Mouse (Mus musculus) intestine, embryonic 16.5 days (tissue): Measurements from ENCODE around the gene Nsd1. TPM values are rescaled to one million over a fixed set of nuclear protein-coding genes. Genes with fewer than 3 reads are reported as not detected.

ENCODE experiments used
- ATAC-seq: fragments of 200-750 bp; cut with Nextera tagmentation; 2 replicates; pipeline ENCODE4 v1.8.0; 2017; ENCODE audit warnings: moderate TSS enrichment, moderate library complexity
- H3K27ac ChIP-seq: fragments of 300-500 bp; sonication (generic); 2 replicates; pipeline ENCODE4 v1.5.1; 2014; ENCODE audit warnings: mild to moderate bottlenecking, low read length
- H3K27me3 ChIP-seq: fragments of 300-500 bp; sonication (generic); replicated peaks from 2 replicates; pipeline ENCODE4 v1.6.1; 2014; ENCODE audit warnings: low read length, control low read depth, mixed read lengths; ENCODE audit not compliant: control insufficient read depth, insufficient read depth
- H3K36me3 ChIP-seq: fragments of 300-500 bp; sonication (generic); 2 replicates; pipeline ENCODE4 v1.6.1; 2014; ENCODE audit warnings: low read length, control low read depth; ENCODE audit not compliant: control insufficient read depth, insufficient read depth
- H3K4me1 ChIP-seq: fragments of 300-500 bp; sonication (generic); 2 replicates; pipeline ENCODE4 v1.6.1; 2014; ENCODE audit warnings: low read length, control low read depth, mixed read lengths; ENCODE audit not compliant: control insufficient read depth, insufficient read depth
- H3K4me2 ChIP-seq: fragments of 300-500 bp; sonication (generic); 2 replicates; pipeline ENCODE4 v1.6.1; 2014; ENCODE audit warnings: low read depth, low read length, control low read depth
- H3K4me3 ChIP-seq: fragments of 300-500 bp; sonication (generic); 2 replicates; pipeline ENCODE4 v1.5.1; 2014; ENCODE audit warnings: mild to moderate bottlenecking, low read length
- H3K9ac ChIP-seq: fragments of 300-500 bp; sonication (generic); 2 replicates; pipeline ENCODE4 v1.6.1; 2014; ENCODE audit warnings: low read depth, low read length
- H3K9me3 ChIP-seq: fragments of 300-500 bp; sonication (generic); 2 replicates; pipeline ENCODE4 v1.6.1; 2016; ENCODE audit warnings: low read length, control low read depth; ENCODE audit not compliant: control insufficient read depth
- WGBS: fragments of 180-500 bp; shearing (Covaris S2); extraction: QIAGEN DNeasy Blood & Tissue Kit; methylation state at CpG from one replicate; pipeline ENCODE4 v1.1.7; 2014; 5-methylcytosine and 5-hydroxymethylcytosine counted together
- polyA plus RNA-seq: library from polyadenylated mRNA; unstranded; fragments of >200 nt; fragmentation: Nextera tagmentation; extraction: Ambion mirVana; gene quantifications from 2 replicates; pipeline ENCODE4 v1.2.1, GENCODE M21; 2015

The Nsd1 gene
- polyA plus RNA-seq, 1 experiment from 2014 or later = 37.1 TPM

DNA sequence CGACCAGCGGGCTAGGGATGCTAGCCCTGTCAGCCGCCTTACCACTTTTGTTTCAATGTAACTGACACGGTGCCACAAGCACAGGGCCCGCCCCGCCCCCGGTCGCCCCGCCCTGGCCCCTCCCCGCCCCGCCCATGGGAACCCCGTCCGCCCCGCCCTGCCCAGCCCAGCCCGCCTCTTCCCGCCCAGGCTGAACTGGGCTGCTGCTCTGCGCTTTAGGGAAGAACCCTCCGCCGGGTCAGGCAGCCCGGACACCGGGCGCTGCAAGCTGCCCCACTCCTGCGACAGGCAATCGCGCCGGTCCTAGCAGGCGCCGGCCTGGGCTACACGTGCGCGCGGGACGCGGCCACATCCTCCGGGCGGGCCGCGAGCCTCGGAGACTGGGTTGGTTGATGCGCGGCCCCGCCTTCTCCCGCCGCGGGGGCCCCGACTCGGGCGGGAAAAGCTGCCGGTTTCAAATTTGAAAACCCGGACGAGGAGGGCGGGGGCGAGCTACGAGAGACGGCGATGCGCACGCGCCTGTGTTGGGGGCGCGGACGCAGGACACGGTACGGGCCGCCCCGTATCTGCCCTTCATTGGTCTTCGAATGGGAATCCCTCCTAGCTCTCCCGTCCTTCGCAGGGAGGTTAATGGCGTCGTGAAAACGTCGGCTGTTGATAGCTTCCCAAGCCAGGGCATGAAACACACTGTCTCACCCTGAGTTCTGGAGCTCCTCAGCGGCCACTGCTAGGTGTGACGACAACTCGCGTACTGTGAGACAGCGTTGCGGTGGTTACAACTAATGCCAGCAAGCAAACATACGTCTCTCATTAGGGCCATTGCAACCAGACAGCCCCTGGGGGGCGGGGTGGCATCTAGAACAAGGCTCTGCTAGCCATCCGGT is 120.3 kb downstream of the Nsd1 start, which contains the start of gene Mxd3:
Mxd3 (minus strand) TSS at position 141 of the 884 bp plus-strand sequence.
- peak; percentile 91 for ATAC-seq
- under 1% methylated on average over 82 of the region's 82 CpGs for WGBS
- Histone ChIP-seq H3K4me3 (peak within 1 kb of the TSS; percentile 88), H3K9me3 (no peaks in the 10 kb centered on the region), H3K27ac (peak within 1 kb of the TSS; percentile 86), H3K4me1 (peaks cover 35% of the 10 kb centered on the region), H3K9ac (peak within 1 kb of the TSS; percentile 78), H3K36me3 (peaks cover 9% of the 10 kb centered on the region; the same call in 1 of the 2 replicates), H3K27me3 (no peaks in the 10 kb centered on the region), H3K4me2 (peak within 1 kb of the TSS; percentile 96)

DNA sequence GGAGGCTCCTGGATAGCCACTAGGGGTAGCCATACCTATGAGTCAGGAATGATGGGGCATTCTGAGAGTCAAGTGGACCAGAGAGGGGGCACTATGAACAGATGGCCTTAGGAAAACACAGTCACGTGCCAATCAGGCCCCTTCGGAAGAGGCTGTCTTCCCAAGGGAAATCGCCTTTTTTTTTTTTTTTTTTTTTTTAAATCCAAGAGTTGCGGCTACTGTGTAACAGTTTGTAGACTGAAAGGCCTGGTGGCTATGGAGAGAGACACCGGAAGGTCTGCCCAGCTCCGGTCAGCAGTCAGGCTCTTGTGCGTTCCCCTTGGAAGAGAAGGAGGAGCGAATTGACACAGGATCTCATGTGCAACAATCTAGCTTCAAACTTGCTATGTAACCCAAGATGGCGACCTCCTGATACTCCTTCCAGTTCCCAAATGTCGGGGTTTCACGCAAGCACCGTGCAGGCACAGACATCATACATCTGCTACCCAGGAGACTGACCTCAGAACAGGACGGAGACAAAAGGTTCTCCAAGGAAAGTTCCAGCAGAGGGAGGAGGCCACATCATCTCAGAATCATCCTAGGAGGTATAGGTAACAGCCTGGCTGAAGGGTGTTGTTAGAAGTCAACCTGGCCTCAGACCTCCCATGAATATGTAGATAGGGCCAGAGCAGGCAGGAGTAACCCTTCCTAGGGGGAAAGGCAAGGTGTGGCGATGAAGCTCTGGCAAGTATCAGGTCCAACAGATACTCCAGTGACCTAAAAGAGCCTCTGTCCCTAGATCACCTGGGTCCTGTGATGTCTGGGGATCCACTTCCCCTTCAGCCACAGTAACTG is 121.2 kb downstream of the Nsd1 start:
- Histone ChIP-seq H3K36me3 (peaks cover 5% of the 10 kb centered on the region; the same call in 1 of the 2 replicates), H3K9me3 (no peaks in the 10 kb centered on the region), H3K4me1 (peaks cover 32% of the 10 kb centered on the region), H3K4me3 (peak overlapping the region; percentile 88), H3K27ac (peak overlapping the region; percentile 86), H3K9ac (peak overlapping the region; percentile 78), H3K4me2 (peak overlapping the region; percentile 96), H3K27me3 (no peaks in the 10 kb centered on the region)
- 52% methylated on average over 14 of the region's 14 CpGs for WGBS
- no peak for ATAC-seq

DNA sequence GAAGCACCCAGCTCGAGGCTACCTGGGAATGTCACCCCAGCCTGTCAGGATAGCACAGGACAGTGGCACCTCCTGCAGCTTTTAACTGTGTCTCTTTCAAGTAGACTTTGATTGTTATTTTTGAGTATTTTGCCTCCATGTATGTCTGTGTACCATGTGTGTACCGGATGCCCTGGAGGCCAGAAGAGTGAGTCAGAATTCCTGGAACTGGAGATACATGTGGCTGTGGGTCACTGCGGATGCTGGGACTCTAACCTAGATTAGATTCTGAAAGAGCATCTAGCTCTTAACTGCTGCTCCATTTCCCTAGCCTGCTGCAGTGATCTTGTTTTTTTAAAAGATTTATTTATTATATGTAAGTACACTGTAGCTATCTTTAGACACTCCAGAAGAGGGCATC is 122.7 kb downstream of the Nsd1 start:
- Histone ChIP-seq H3K4me2 (no peak overlapping the region), H3K4me3 (no peak overlapping the region), H3K4me1 (peaks cover 23% of the 10 kb centered on the region), H3K27ac (no peak overlapping the region), H3K27me3 (no peaks in the 10 kb centered on the region), H3K9me3 (no peaks in the 10 kb centered on the region), H3K36me3 (no peaks in the 10 kb centered on the region), H3K9ac (no peak overlapping the region)
- WGBS = 85% methylated on average over 3 of the region's 3 CpGs
- ATAC-seq = no peak

DNA sequence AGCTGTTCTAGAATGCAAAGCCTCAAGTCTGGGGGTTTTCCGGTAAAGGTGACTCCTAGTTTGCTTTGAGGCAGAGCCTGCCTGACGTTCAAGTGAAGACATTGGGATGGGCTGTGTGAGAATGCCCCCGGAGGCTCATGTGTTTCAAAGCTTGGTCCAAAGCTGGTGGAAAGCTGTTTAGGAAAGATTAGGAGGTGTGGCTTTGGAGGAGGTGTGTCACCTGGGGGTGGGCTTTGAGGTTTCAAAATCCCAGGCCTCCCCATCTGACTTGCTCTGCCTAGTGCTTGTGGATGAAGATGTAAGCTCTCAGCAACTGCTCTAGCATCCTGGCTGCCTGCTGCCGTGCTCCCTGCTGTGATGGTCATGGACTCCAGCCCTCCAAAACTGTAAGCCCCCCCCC is 126.1 kb downstream of the Nsd1 start:
- Histone ChIP-seq H3K4me2 (no peak overlapping the region), H3K36me3 (no peaks in the 10 kb centered on the region), H3K4me1 (no peaks in the 10 kb centered on the region), H3K9ac (no peak overlapping the region), H3K9me3 (no peaks in the 10 kb centered on the region), H3K4me3 (no peak overlapping the region), H3K27ac (no peak overlapping the region), H3K27me3 (no peaks in the 10 kb centered on the region)
- WGBS = 87% methylated on average over 4 of the region's 4 CpGs
- ATAC-seq = no peak

GRCm38 (mm10) chr13:55337341-55337975 is 127.9 kb downstream of the Nsd1 start:
- H3K36me3 ChIP-seq = no peaks in the 10 kb centered on the region
- 71% methylated on average over 10 of the region's 10 CpGs for WGBS
- H3K9me3 ChIP-seq = no peaks in the 10 kb centered on the region
- no peak overlapping the region for H3K27ac ChIP-seq
- H3K4me3 ChIP-seq = no peak overlapping the region
- H3K4me1 ChIP-seq = no peaks in the 10 kb centered on the region
- no peak for ATAC-seq
- H3K9ac ChIP-seq = no peak overlapping the region
- H3K4me2 ChIP-seq = no peak overlapping the region
- no peaks in the 10 kb centered on the region for H3K27me3 ChIP-seq

- Histone ChIP-seq H3K9me3 (no peaks in the 10 kb centered on the region), H3K4me1 (no peaks in the 10 kb centered on the region), H3K4me2 (no peak overlapping the region), H3K27ac (no peak overlapping the region), H3K9ac (no peak overlapping the region), H3K36me3 (no peaks in the 10 kb centered on the region), H3K4me3 (no peak overlapping the region), H3K27me3 (no peaks in the 10 kb centered on the region)
- ATAC-seq = no peak
- 57% methylated on average over 12 of the region's 12 CpGs for WGBS
These were observed 128.8 kb downstream of the Nsd1 start for GRCm38 (mm10) chr13:55338131-55339054.

- Histone ChIP-seq H3K9me3 (no peaks in the 10 kb centered on the region), H3K4me2 (no peak overlapping the region), H3K27ac (no peak overlapping the region), H3K36me3 (no peaks in the 10 kb centered on the region; the same call in 1 of the 2 replicates), H3K4me1 (no peaks in the 10 kb centered on the region), H3K27me3 (no peaks in the 10 kb centered on the region), H3K4me3 (no peak overlapping the region), H3K9ac (no peak overlapping the region)
- 42% methylated on average over 2 of the region's 2 CpGs for whole genome bisulfite sequencing
- ATAC-seq = peak; percentile 91
These were observed 129.7 kb downstream of the Nsd1 start for GRCm38 (mm10) chr13:55339259-55339658.

- no peak overlapping the region for H3K27ac ChIP-seq
- no peaks in the 10 kb centered on the region for H3K9me3 ChIP-seq
- H3K27me3 ChIP-seq = no peaks in the 10 kb centered on the region
- no peak overlapping the region for H3K9ac ChIP-seq
- no peaks in the 10 kb centered on the region for H3K4me1 ChIP-seq
- no peak overlapping the region for H3K4me2 ChIP-seq
- no peak for ATAC-seq
- WGBS = 37% methylated on average over 11 of the region's 11 CpGs
- peaks cover 19% of the 10 kb centered on the region for H3K36me3 ChIP-seq
- no peak overlapping the region for H3K4me3 ChIP-seq
These were observed 132.9 kb downstream of the Nsd1 start for GRCm38 (mm10) chr13:55342469-55342868.
